Mouse (Mus musculus) cerebral cortex, adult 2 months (tissue): ENCODE data around the gene Add2.

Experiments
- WGBS: fragments of 180-500 bp; shearing (Covaris S2); methylation state at CpG from one replicate; pipeline ENCODE4 v1.1.7; 2018; 5-methylcytosine and 5-hydroxymethylcytosine counted together

Gene Add2

GRCm38 (mm10) chr6:86028601-86029322, at the start of gene Add2:
TSS of gene Add2 (plus strand) at chr6:86028681.
- 2% methylated on average over 56 of the region's 56 CpGs for WGBS

DNA sequence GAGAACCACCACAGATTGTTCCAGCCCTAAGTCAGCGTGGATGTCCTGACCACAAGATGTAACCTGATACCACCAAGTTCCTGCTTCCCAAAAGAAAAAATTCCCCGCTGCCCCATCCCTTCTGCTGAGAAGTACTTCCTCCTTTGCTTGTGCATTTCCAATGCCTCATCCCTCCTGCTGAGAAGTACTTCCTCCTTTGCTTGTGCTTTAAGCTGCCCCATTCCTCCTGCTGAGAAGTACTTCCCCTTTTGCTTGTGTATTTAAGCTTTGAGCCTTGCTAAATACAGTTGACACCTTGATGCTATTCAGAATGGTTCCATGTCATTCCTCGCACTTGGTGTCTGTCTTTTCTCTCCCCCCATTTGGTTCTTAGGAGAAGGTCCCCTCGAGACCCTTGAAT, 49.7 kb upstream of the Add2 start:
- WGBS = 88% methylated on average over 4 of the region's 4 CpGs

DNA sequence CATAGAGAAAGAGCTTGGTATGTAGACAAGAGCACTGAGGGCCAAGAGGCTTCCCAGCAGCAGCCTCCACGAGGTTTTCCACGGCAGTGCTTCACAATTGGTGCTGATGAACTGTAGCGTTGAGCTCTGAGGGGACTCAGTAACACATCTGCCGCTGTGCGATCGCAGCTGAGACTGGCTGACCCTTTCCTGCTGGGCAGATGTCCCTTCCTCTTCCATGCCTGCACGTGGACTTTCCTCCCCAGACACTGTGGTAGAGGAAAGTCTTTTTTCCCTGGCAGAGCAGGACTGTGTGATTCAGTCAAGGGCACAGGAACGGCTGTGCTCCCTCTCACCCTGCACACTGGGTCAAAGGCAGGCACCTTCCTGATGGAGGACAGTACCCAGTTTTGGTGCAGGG, 44.1 kb upstream of the Add2 start:
- WGBS = 80% methylated on average over 8 of the region's 8 CpGs

DNA sequence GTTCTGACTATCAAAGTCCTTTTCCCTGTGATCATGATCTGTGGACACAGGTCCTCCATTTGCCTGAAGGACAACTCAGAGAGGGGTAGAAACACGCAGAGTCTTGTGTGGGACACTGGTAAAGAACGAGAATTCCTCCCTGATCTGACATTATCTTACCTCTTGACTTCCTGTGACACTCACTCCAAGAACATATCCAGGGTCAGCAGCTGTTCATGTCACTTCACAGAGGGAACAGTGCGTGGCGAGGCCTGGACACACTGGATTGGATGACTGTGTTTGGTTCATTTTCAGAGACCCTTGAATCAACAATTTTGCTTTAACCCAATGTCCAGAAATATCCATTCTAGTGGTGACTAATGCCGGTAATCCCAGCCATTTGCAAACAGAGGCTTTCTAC, 38.9 kb upstream of the Add2 start:
- 96% methylated on average over 5 of the region's 5 CpGs for WGBS

DNA sequence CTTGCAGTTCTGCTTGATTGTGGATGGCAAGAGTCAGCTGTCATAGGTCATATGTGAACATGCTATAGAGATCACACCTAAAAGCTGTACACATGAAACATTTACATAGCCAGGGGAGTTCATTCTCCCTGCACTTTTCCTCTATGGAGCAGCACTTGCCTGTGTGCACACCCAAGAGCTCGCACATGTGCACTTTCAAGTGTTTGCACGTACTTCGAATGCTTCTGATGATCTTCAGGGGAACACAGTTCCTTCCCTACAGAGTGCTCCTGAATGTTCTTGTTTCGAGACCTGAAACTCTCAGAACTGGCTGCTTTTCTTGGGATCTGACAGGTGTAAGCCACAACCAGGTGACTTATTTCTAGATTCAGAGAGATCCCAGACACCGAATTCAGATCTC, 37.7 kb upstream of the Add2 start:
- WGBS = 92% methylated on average over 5 of the region's 5 CpGs

GRCm38 (mm10) chr6:86003405-86003925, 25.0 kb upstream of the Add2 start:
- 81% methylated on average over 18 of the region's 18 CpGs for WGBS

- 12% methylated on average over 18 of the region's 18 CpGs for WGBS
These were observed 24.0 kb upstream of the Add2 start for GRCm38 (mm10) chr6:86004271-86005148.

DNA sequence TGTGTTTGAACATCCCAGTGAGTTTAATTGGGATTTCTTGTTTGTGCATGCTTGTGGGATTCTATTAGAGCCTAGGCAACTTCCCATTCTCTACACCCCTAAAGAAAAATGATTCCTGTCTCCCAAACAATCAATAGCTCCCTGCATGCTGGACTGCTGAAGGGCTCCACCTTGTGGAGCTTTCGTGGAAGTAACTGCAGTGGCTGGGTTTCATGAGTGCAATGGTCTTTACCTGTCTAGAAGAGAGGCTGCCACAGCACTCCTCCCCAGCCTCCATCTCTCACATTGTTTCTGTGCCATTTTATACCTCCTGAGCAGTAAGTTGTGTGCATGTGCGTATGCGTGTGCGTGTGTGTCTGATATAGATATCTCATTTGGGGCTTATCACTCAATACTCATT, 18.5 kb upstream of the Add2 start:
- 37% methylated on average over 4 of the region's 4 CpGs for WGBS

DNA sequence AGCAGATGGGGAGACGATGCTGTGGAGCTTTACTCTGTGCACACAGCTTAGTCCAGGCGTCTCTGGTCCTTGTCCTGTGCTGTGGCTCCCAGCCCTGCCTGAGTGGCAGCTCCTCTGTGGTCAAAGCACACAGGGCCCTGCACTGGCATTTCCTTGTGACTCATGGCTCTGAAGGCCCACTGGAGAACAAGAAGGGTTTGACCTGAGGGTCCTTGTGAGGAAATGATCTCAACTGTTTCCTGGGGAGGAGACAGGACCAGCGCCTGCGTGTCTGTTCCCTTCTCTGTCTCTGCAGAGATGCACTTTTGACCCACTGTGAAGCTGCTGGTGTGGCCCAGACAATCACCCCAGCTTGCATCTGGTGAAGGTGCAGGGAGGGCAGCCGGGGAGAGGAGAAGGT, 13.7 kb upstream of the Add2 start:
- 81% methylated on average over 5 of the region's 5 CpGs for WGBS

- 86% methylated on average over 9 of the region's 9 CpGs for WGBS
These were observed 12.6 kb upstream of the Add2 start, which contains the start of gene Figla for GRCm38 (mm10) chr6:86015871-86016270. TSS of gene Figla (plus strand) at chr6:86016171.

GRCm38 (mm10) chr6:86016793-86017350, 11.6 kb upstream of the Add2 start:
- 87% methylated on average over 23 of the region's 23 CpGs for WGBS

- WGBS = 82% methylated on average over 4 of the region's 4 CpGs
These were observed 8.9 kb upstream of the Add2 start for GRCm38 (mm10) chr6:86019415-86020237.

GRCm38 (mm10) chr6:86020948-86021347, 7.5 kb upstream of the Add2 start:
- 58% methylated on average over 3 of the region's 3 CpGs for WGBS

DNA sequence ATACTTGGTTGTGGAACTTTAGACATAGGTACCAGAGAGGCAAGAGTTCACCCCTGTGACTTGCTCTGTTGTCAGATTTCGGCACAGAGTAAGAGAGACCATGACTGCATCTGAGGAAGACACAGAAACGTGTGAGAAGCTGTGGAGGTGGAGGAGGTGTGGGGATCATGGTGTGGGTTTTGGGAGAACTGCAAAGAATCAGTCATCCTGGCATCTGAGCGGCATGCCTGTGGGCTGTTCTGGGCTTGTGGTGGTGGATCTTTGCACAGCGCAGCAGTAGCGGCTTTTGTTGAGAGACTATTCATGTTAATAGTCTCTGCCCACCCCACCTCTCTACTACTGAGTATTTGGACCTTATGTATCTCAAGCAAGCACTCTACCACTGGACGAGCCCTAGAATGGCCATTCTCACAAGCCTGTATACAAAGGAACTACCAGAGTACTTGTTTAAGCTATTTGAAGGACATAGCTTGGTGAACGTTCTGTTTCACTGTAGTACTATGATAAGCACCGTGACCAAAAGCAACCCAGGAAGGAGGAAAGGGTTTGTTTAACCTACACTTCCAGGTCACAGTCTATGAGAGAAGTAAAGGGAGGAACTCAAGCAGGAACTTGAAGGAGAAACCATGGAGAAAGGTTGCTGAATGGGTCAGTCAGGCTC, 1.7 kb upstream of the Add2 start:
- 51% methylated on average over 8 of the region's 8 CpGs for WGBS

- 46% methylated on average over 2 of the region's 2 CpGs for WGBS
These were observed 331 bp upstream of the Add2 start for GRCm38 (mm10) chr6:86028150-86028549.

GRCm38 (mm10) chr6:86029323-86029713, 837 bp downstream of the Add2 start:
- 6% methylated on average over 6 of the region's 6 CpGs for WGBS

- 41% methylated on average over 2 of the region's 2 CpGs for WGBS
These were observed 3.0 kb downstream of the Add2 start for GRCm38 (mm10) chr6:86031527-86031926.

GRCm38 (mm10) chr6:86033635-86034034, 5.2 kb downstream of the Add2 start:
- 83% methylated on average over 1 of the region's 1 CpGs for WGBS

- WGBS = 27% methylated on average over 2 of the region's 2 CpGs
These were observed 10.4 kb downstream of the Add2 start for GRCm38 (mm10) chr6:86038901-86039300.

DNA sequence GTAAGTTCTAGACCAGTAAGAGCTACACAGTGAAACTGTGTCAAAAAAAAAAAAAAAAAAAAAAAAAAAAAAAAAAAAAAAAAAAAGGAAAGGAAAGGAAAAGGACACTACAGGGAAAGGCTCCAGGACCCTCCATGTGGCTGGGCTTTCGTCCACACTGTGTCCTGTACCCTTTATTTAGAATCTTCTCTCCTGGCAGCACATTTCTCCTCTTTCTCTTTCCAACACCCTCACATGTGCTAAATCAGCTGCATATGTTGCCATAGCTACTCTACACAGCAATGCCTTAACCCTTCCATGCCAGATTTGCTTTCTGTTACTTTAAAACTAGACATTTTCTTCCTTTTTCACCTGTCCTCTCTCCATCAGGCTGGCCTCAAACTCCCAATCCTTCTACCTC, 11.7 kb downstream of the Add2 start:
- 18% methylated on average over 1 of the region's 1 CpGs for WGBS

DNA sequence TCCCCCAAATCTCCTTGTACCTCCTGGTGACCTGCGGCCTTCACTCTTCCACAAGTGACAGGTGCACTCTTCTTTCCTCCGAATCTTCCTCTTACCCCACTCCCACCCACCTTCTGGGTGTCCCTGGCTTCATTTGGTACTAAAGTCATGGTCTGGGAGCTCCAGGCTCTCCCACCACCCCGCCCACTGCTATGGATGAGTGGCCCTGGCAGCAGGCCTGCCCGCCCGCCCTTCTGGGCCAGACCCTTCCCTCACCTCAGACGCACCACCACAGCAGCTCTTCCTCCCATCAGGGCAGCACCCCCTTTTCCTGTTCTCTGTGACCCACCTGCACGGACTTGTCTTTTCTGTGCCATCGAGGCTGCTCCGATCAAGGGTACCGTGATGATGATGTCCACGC, 19.0 kb downstream of the Add2 start:
- 77% methylated on average over 11 of the region's 11 CpGs for WGBS
